Mouse (Mus musculus) hindbrain, embryonic 15.5 days (tissue): Measurements from ENCODE around the gene Ppm1l. TPM values are rescaled to one million over a fixed set of nuclear protein-coding genes. Genes with fewer than 3 reads are reported as not detected.

Experiments used
- ATAC-seq: fragments of 200-750 bp; cut with Nextera tagmentation; 2 replicates; pipeline ENCODE4 v1.8.0; 2017; ENCODE audit warnings: low read depth, moderate number of reproducible peaks, moderate TSS enrichment; ENCODE audit not compliant: low FRiP score
- H3K27ac ChIP-seq: fragments of 300-500 bp; sonication (generic); replicated peaks from 2 replicates; pipeline ENCODE4 v1.5.1; 2015; ENCODE audit warnings: mild to moderate bottlenecking, inconsistent platforms
- H3K27me3 ChIP-seq: fragments of 300-500 bp; sonication (generic); 2 replicates; pipeline ENCODE4 v1.6.1; 2015; ENCODE audit warnings: control low read depth, inconsistent platforms
- H3K36me3 ChIP-seq: fragments of 300-500 bp; sonication (generic); 2 replicates; pipeline ENCODE4 v1.6.1; 2015; ENCODE audit warnings: control low read depth, inconsistent platforms
- H3K4me1 ChIP-seq: fragments of 300-500 bp; sonication (generic); replicated peaks from 2 replicates; pipeline ENCODE4 v1.6.1; 2015; ENCODE audit warnings: control low read depth, inconsistent platforms
- H3K4me2 ChIP-seq: fragments of 300-500 bp; sonication (generic); 2 replicates; pipeline ENCODE4 v1.6.1; 2015; ENCODE audit warnings: moderate library complexity, mild to moderate bottlenecking, inconsistent platforms
- H3K4me3 ChIP-seq: fragments of 300-500 bp; sonication (generic); 2 replicates; pipeline ENCODE4 v1.5.1; 2015; ENCODE audit warnings: mild to moderate bottlenecking, inconsistent platforms
- H3K9ac ChIP-seq: fragments of 300-500 bp; sonication (generic); 2 replicates; pipeline ENCODE4 v1.6.1; 2015; ENCODE audit warnings: inconsistent platforms
- H3K9me3 ChIP-seq: fragments of 300-500 bp; sonication (generic); 2 replicates; pipeline ENCODE4 v1.6.1; 2016; ENCODE audit warnings: control low read depth, inconsistent platforms
- WGBS: fragments of 180-500 bp; shearing (Covaris S2); methylation state at CpG from one replicate; pipeline ENCODE4 v1.1.7; 2015; 5-methylcytosine and 5-hydroxymethylcytosine counted together
- polyA plus RNA-seq: library from polyadenylated mRNA; unstranded; fragments of >200 nt; fragmentation: Nextera tagmentation; extraction: Ambion mirVana; gene quantifications from 2 replicates; pipeline ENCODE4 v1.2.1, GENCODE M21; 2015

The Ppm1l gene
- polyA plus RNA-seq, 1 experiment from 2014 or later, result 22.5 TPM

GRCm38 (mm10) chr3:69487471-69487870 is 170.8 kb downstream of the Ppm1l start:
- no peak overlapping the region for H3K27ac ChIP-seq
- no peak for ATAC-seq

GRCm38 (mm10) chr3:69489669-69490068 is 173.0 kb downstream of the Ppm1l start:
- H3K27me3 ChIP-seq, result no peaks in the 10 kb centered on the region
- H3K4me3 ChIP-seq, result no peak overlapping the region
- no peak for ATAC-seq
- H3K9ac ChIP-seq, result no peak overlapping the region
- no peaks in the 10 kb centered on the region for H3K9me3 ChIP-seq
- H3K27ac ChIP-seq, result no peak overlapping the region
- 78% methylated on average over 3 of the region's 3 CpGs for WGBS
- H3K36me3 ChIP-seq, result no peaks in the 10 kb centered on the region
- H3K4me1 ChIP-seq, result peaks cover 23% of the 10 kb centered on the region
- no peak overlapping the region for H3K4me2 ChIP-seq

More at GRCm38 (mm10) chr3:69487471-69487870, 170.8 kb downstream of the Ppm1l start:
- H3K9ac ChIP-seq, result no peak overlapping the region
- no peak overlapping the region for H3K4me2 ChIP-seq
- H3K4me3 ChIP-seq, result no peak overlapping the region
- H3K27me3 ChIP-seq, result no peaks in the 10 kb centered on the region
- WGBS, result 58% methylated on average over 6 of the region's 6 CpGs
- no peaks in the 10 kb centered on the region for H3K36me3 ChIP-seq
- peaks cover 26% of the 10 kb centered on the region for H3K4me1 ChIP-seq
- H3K9me3 ChIP-seq, result no peaks in the 10 kb centered on the region

GRCm38 (mm10) chr3:69490981-69491681 is 174.5 kb downstream of the Ppm1l start:
- Histone ChIP-seq H3K9ac (no peak overlapping the region), H3K4me1 (peaks cover 25% of the 10 kb centered on the region), H3K9me3 (no peaks in the 10 kb centered on the region), H3K36me3 (no peaks in the 10 kb centered on the region), H3K4me2 (no peak overlapping the region), H3K27me3 (no peaks in the 10 kb centered on the region), H3K27ac (no peak overlapping the region), H3K4me3 (no peak overlapping the region)
- WGBS, result 87% methylated on average over 6 of the region's 6 CpGs
- no peak; the same call in 1 of the 2 replicates for ATAC-seq

- no peak for ATAC-seq
- Histone ChIP-seq H3K27ac (peak overlapping the region; percentile 30; the same call in 1 of the 2 replicates), H3K27me3 (no peaks in the 10 kb centered on the region), H3K36me3 (no peaks in the 10 kb centered on the region), H3K4me2 (no peak overlapping the region), H3K4me3 (no peak overlapping the region), H3K9me3 (no peaks in the 10 kb centered on the region), H3K4me1 (peaks cover 17% of the 10 kb centered on the region), H3K9ac (no peak overlapping the region)
- 54% methylated on average over 4 of the region's 4 CpGs for WGBS
Observed at GRCm38 (mm10) chr3:69494233-69495010, 177.8 kb downstream of the Ppm1l start.

GRCm38 (mm10) chr3:69497178-69497577 is 180.5 kb downstream of the Ppm1l start:
- H3K4me1 ChIP-seq, result peaks cover 21% of the 10 kb centered on the region
- no peaks in the 10 kb centered on the region for H3K36me3 ChIP-seq
- no peak overlapping the region for H3K27ac ChIP-seq
- no peak overlapping the region for H3K4me3 ChIP-seq
- 85% methylated on average over 3 of the region's 3 CpGs for WGBS
- no peak for ATAC-seq
- no peak overlapping the region for H3K9ac ChIP-seq
- no peaks in the 10 kb centered on the region for H3K27me3 ChIP-seq
- H3K9me3 ChIP-seq, result no peaks in the 10 kb centered on the region
- H3K4me2 ChIP-seq, result no peak overlapping the region

- no peaks in the 10 kb centered on the region for H3K9me3 ChIP-seq
- ATAC-seq, result peak; percentile 55; the same call in 1 of the 2 replicates
- H3K4me1 ChIP-seq, result peaks cover 25% of the 10 kb centered on the region
- H3K4me3 ChIP-seq, result no peak overlapping the region
- H3K27ac ChIP-seq, result peak overlapping the region; percentile 50
- H3K9ac ChIP-seq, result no peak overlapping the region
- no peaks in the 10 kb centered on the region for H3K36me3 ChIP-seq
- no peaks in the 10 kb centered on the region for H3K27me3 ChIP-seq
- H3K4me2 ChIP-seq, result no peak overlapping the region
- WGBS, result 29% methylated on average over 6 of the region's 6 CpGs
Observed at GRCm38 (mm10) chr3:69502009-69502408, 185.3 kb downstream of the Ppm1l start.

GRCm38 (mm10) chr3:69502527-69502926 is 185.9 kb downstream of the Ppm1l start:
- ATAC-seq, result no peak
- H3K27me3 ChIP-seq, result no peaks in the 10 kb centered on the region
- no peak overlapping the region for H3K4me3 ChIP-seq
- no peaks in the 10 kb centered on the region for H3K36me3 ChIP-seq
- WGBS, result 37% methylated on average over 4 of the region's 4 CpGs
- no peak overlapping the region for H3K4me2 ChIP-seq
- H3K9ac ChIP-seq, result no peak overlapping the region
- no peak overlapping the region for H3K27ac ChIP-seq
- peaks cover 25% of the 10 kb centered on the region for H3K4me1 ChIP-seq
- no peaks in the 10 kb centered on the region for H3K9me3 ChIP-seq

- Histone ChIP-seq H3K9ac (no peak overlapping the region), H3K36me3 (no peaks in the 10 kb centered on the region), H3K4me2 (no peak overlapping the region), H3K4me3 (no peak overlapping the region), H3K27me3 (no peaks in the 10 kb centered on the region), H3K9me3 (no peaks in the 10 kb centered on the region), H3K27ac (no peak overlapping the region), H3K4me1 (peaks cover 25% of the 10 kb centered on the region)
- no peak for ATAC-seq
- 79% methylated on average over 7 of the region's 7 CpGs for WGBS
Observed at GRCm38 (mm10) chr3:69505090-69505489, 188.4 kb downstream of the Ppm1l start.

- Histone ChIP-seq H3K27ac (no peak overlapping the region), H3K36me3 (no peaks in the 10 kb centered on the region), H3K4me2 (no peak overlapping the region), H3K9ac (no peak overlapping the region), H3K9me3 (no peaks in the 10 kb centered on the region), H3K4me1 (peaks cover 20% of the 10 kb centered on the region), H3K27me3 (no peaks in the 10 kb centered on the region), H3K4me3 (no peak overlapping the region)
- no peak for ATAC-seq
- 81% methylated on average over 4 of the region's 4 CpGs for WGBS
Observed at GRCm38 (mm10) chr3:69506352-69506751, 189.7 kb downstream of the Ppm1l start.

GRCm38 (mm10) chr3:69509411-69509952 is 192.8 kb downstream of the Ppm1l start:
- no peak for ATAC-seq
- H3K9me3 ChIP-seq, result no peaks in the 10 kb centered on the region
- 78% methylated on average over 3 of the region's 3 CpGs for WGBS

GRCm38 (mm10) chr3:69511881-69512280 is 195.2 kb downstream of the Ppm1l start:
- no peak overlapping the region for H3K27ac ChIP-seq
- H3K4me2 ChIP-seq, result no peak overlapping the region
- H3K9ac ChIP-seq, result no peak overlapping the region
- no peak overlapping the region for H3K4me3 ChIP-seq
- no peak for ATAC-seq
- no peaks in the 10 kb centered on the region for H3K36me3 ChIP-seq
- 43% methylated on average over 7 of the region's 7 CpGs for WGBS
- no peaks in the 10 kb centered on the region for H3K9me3 ChIP-seq
- H3K27me3 ChIP-seq, result no peaks in the 10 kb centered on the region
- H3K4me1 ChIP-seq, result 0 out of 2 replicates have a peak, but pooled peaks cover 5% of the 10 kb centered on the region

More at GRCm38 (mm10) chr3:69509411-69509952, 192.8 kb downstream of the Ppm1l start:
- Histone ChIP-seq H3K4me3 (no peak overlapping the region), H3K9ac (no peak overlapping the region), H3K36me3 (no peaks in the 10 kb centered on the region), H3K27me3 (no peaks in the 10 kb centered on the region), H3K4me1 (0 out of 2 replicates have a peak, but pooled peaks cover 5% of the 10 kb centered on the region), H3K4me2 (no peak overlapping the region), H3K27ac (no peak overlapping the region)

GRCm38 (mm10) chr3:69512402-69512801 is 195.7 kb downstream of the Ppm1l start:
- Histone ChIP-seq H3K27me3 (no peaks in the 10 kb centered on the region), H3K9me3 (no peaks in the 10 kb centered on the region), H3K4me2 (no peak overlapping the region), H3K9ac (no peak overlapping the region), H3K36me3 (no peaks in the 10 kb centered on the region), H3K4me1 (0 out of 2 replicates have a peak, but pooled peaks cover 5% of the 10 kb centered on the region), H3K27ac (peak overlapping the region; percentile 43; the same call in 1 of the 2 replicates), H3K4me3 (no peak overlapping the region)
- 52% methylated on average over 7 of the region's 7 CpGs for WGBS
- no peak for ATAC-seq
